Mouse (Mus musculus) heart, adult 2 months (tissue): Measurements from ENCODE around the gene Wdr89. TPM values are rescaled to one million over a fixed set of nuclear protein-coding genes. Genes with fewer than 3 reads are reported as not detected.
"Not testable (repeated sequence)": the region's sequence is repeated elsewhere in the genome, so short reads cannot be mapped to it uniquely, and the experiment has no call there.

Experiments used
- DNase-seq, 2 experiments: peaks; one replicate each; pipeline ENCODE4 v3.0.0; 2021
- H3K27ac ChIP-seq: fragments of 200-600 bp; 2 replicates; pipeline ENCODE4 v1.8.1; 2022
- H3K27me3 ChIP-seq: fragments of 200-500 bp; 2 replicates; pipeline ENCODE4 v1.6.1; 2012; ENCODE audit warnings: mild to moderate bottlenecking, low read length, inconsistent platforms, mixed read lengths; ENCODE audit not compliant: control insufficient read depth, insufficient read depth
- H3K36me3 ChIP-seq: fragments of 200-500 bp; 2 replicates; pipeline ENCODE4 v1.6.1; 2012; ENCODE audit warnings: low read length, inconsistent platforms; ENCODE audit not compliant: control insufficient read depth, insufficient read depth
- H3K4me1 ChIP-seq: fragments of 200-500 bp; 2 replicates; pipeline ENCODE4 v1.6.1; 2011; ENCODE audit warnings: low read length; ENCODE audit not compliant: control insufficient read depth, insufficient read depth
- H3K4me3 ChIP-seq: fragments of 200-600 bp; 2 replicates; pipeline ENCODE4 v1.8.1; 2022
- H3K79me2 ChIP-seq: fragments of 200-500 bp; replicated peaks from 2 replicates; pipeline ENCODE4 v1.6.1; 2012; ENCODE audit warnings: mild to moderate bottlenecking, inconsistent platforms, low read length, moderate library complexity, mixed read lengths; ENCODE audit not compliant: control insufficient read depth, insufficient read depth
- H3K9ac ChIP-seq: fragments of 200-500 bp; 2 replicates; pipeline ENCODE4 v1.6.1; 2012; ENCODE audit warnings: low read depth, mild to moderate bottlenecking, control low read depth, inconsistent platforms, low read length, mixed read lengths
- CTCF ChIP-seq: fragments of 200-600 bp; IDR thresholded peaks from 2 replicates; pipeline ENCODE4 v1.8.1; 2022; ENCODE audit warnings: antibody characterized with exemption, mild to moderate bottlenecking, moderate library complexity
- EP300 ChIP-seq: fragments of 200-500 bp; IDR thresholded peaks from 2 replicates; pipeline ENCODE4 v1.6.1; 2011; ENCODE audit warnings: low read depth, low read length, control low read depth; ENCODE audit not compliant: insufficient read depth
- POLR2A ChIP-seq: fragments of 200-500 bp; IDR thresholded peaks from 2 replicates; pipeline ENCODE4 v1.6.1; 2011; ENCODE audit warnings: mild to moderate bottlenecking, low read depth, low read length, control low read depth; ENCODE audit not compliant: insufficient read depth
- WGBS: fragments of 180-500 bp; shearing (Covaris S2); methylation state at CpG from one replicate; pipeline ENCODE4 v1.1.7; 2018; 5-methylcytosine and 5-hydroxymethylcytosine counted together
- intact Hi-C: fragments of 180-260 bp; cut with DNase I; formaldehyde crosslinking; loops from one replicate; pipeline ENCODE4 v1.15.1; 2025
- long read RNA-seq: library from polyadenylated mRNA; stranded (forward); transcript quantifications from one replicate; pipeline ENCODE4 v2.0.0, GENCODE M21; 2021
- polyA plus RNA-seq: library from polyadenylated mRNA; depleted of rRNA; stranded (reverse); fragments of >200 nt; gene quantifications from 2 replicates; pipeline ENCODE4 v1.2.3, GENCODE M21; 2012; rRNA removed
- total RNA-seq, 2 experiments: library from RNA; stranded (reverse); gene quantifications; 2 replicates each; pipeline ENCODE4 v1.2.3; 2021

Gene Wdr89
- 1 to 10 TPM; 2.8 TPM for total RNA-seq
- polyA plus RNA-seq: 2.1 and 2.6 TPM in 2 replicates
- long read RNA-seq, partial matches to known transcripts: 0 of 13 reads
- long read RNA-seq, other reads (novel, unspliced or antisense): 11 of 13 reads

GRCm38 (mm10) chr12:75669258-75670106, at the start of gene Wdr89:
Gene Wdr89 (minus strand): TSS chr12:75669537.
- under 1% methylated on average over 55 of the region's 55 CpGs for WGBS
- H3K4me3 ChIP-seq: peak within 1 kb of the TSS; percentile 71
- H3K27ac ChIP-seq: peak within 1 kb of the TSS; percentile 94
- peak within 1 kb of the TSS; percentile 71 for H3K9ac ChIP-seq
- no peaks in the 10 kb centered on the region; the same call in 1 of the 2 replicates for H3K79me2 ChIP-seq
- TF ChIP-seq EP300 (peak; percentile 86), CTCF (peak; percentile 60), POLR2A (peak; percentile 91)
- no peaks in the 10 kb centered on the region for H3K27me3 ChIP-seq
- peak; percentile 94 to 99 for DNase-seq
- intact Hi-C loops: loop anchor here (1.0 to 5.0 kb wide), 3 partner anchors 68 to 103 kb away; partner anchors contain the start of genes Ppp2r5e and Sgpp1
- 0 out of 2 replicates have a peak, but pooled peaks cover 1% of the 10 kb centered on the region for H3K4me1 ChIP-seq
- H3K36me3 ChIP-seq: no peaks in the 10 kb centered on the region; the same call in 1 of the 2 replicates

- no peak for DNase-seq
- Histone ChIP-seq H3K36me3 (no peaks in the 10 kb centered on the region), H3K27ac (no peak overlapping the region), H3K9ac (no peak overlapping the region), H3K4me3 (no peak overlapping the region), H3K79me2 (no peaks in the 10 kb centered on the region), H3K27me3 (no peaks in the 10 kb centered on the region), H3K4me1 (no peaks in the 10 kb centered on the region)
- WGBS: 85% methylated on average over 9 of the region's 9 CpGs
- intact Hi-C loops: no loop called here
- TF ChIP-seq EP300 (no peak), POLR2A (no peak), CTCF (no peak)
These were observed 44.3 kb upstream of the Wdr89 start for GRCm38 (mm10) chr12:75713596-75713995.

- DNase-seq, H3K36me3 ChIP-seq, H3K4me1 ChIP-seq, H3K27me3 ChIP-seq, H3K4me3 ChIP-seq, H3K27ac ChIP-seq, H3K9ac ChIP-seq, intact Hi-C loops, H3K79me2 ChIP-seq: not testable (repeated sequence)
- 90% methylated on average over 7 of the region's 7 CpGs for WGBS
These were observed 43.6 kb upstream of the Wdr89 start for GRCm38 (mm10) chr12:75712905-75713304.

GRCm38 (mm10) chr12:75710596-75711376, 41.4 kb upstream of the Wdr89 start:
- Histone ChIP-seq H3K36me3 (no peaks in the 10 kb centered on the region), H3K27ac (no peak overlapping the region), H3K27me3 (no peaks in the 10 kb centered on the region), H3K4me1 (no peaks in the 10 kb centered on the region), H3K9ac (no peak overlapping the region), H3K4me3 (no peak overlapping the region), H3K79me2 (no peaks in the 10 kb centered on the region)
- DNase-seq: no peak
- intact Hi-C loops: no loop called here
- WGBS: 89% methylated on average over 9 of the region's 9 CpGs
- TF ChIP-seq POLR2A (no peak), CTCF (no peak), EP300 (no peak)

GRCm38 (mm10) chr12:75709506-75709905, 40.2 kb upstream of the Wdr89 start:
- intact Hi-C loops: no loop called here
- Histone ChIP-seq H3K4me1 (no peaks in the 10 kb centered on the region), H3K27ac (no peak overlapping the region), H3K79me2 (no peaks in the 10 kb centered on the region), H3K27me3 (no peaks in the 10 kb centered on the region), H3K36me3 (no peaks in the 10 kb centered on the region), H3K9ac (no peak overlapping the region), H3K4me3 (no peak overlapping the region)
- no peak for DNase-seq
- TF ChIP-seq EP300 (no peak), CTCF (no peak), POLR2A (no peak)
- 53% methylated on average over 2 of the region's 2 CpGs for WGBS
